Mouse (Mus musculus) heart, postnatal 0 days (tissue): ENCODE results near the gene Cdk14. TPM values are rescaled to one million over a fixed set of nuclear protein-coding genes. Genes with fewer than 3 reads are reported as not detected.

Source experiments
- ATAC-seq: fragments of 200-750 bp; cut with Nextera tagmentation; 2 replicates; pipeline ENCODE4 v1.8.0; 2017; ENCODE audit warnings: low read depth, moderate number of reproducible peaks, moderate library complexity; ENCODE audit not compliant: insufficient read depth
- DNase-seq: peaks from one replicate; pipeline ENCODE4 v3.0.0-alpha.2; 2016; ENCODE audit warnings: low spot score
- H3K27ac ChIP-seq: fragments of 300-500 bp; sonication (generic); 2 replicates; pipeline ENCODE4 v1.5.1; 2014; ENCODE audit warnings: low read depth, mild to moderate bottlenecking
- H3K27me3 ChIP-seq: fragments of 300-500 bp; sonication (generic); 2 replicates; pipeline ENCODE4 v1.6.1; 2014; ENCODE audit warnings: low read length, mixed read lengths; ENCODE audit not compliant: control insufficient read depth, insufficient read depth
- H3K36me3 ChIP-seq: fragments of 300-500 bp; sonication (generic); replicated peaks from 2 replicates; pipeline ENCODE4 v1.6.1; 2014; ENCODE audit warnings: low read length, mixed read lengths; ENCODE audit not compliant: control insufficient read depth, insufficient read depth
- H3K4me1 ChIP-seq: fragments of 300-500 bp; sonication (generic); 2 replicates; pipeline ENCODE4 v1.6.1; 2014; ENCODE audit warnings: antibody characterized with exemption; ENCODE audit not compliant: control insufficient read depth, insufficient read depth
- H3K4me2 ChIP-seq: fragments of 300-500 bp; sonication (generic); 2 replicates; pipeline ENCODE4 v1.6.1; 2014; ENCODE audit warnings: low read depth, mild to moderate bottlenecking, low read length, moderate library complexity
- H3K4me3 ChIP-seq: fragments of 300-500 bp; sonication (generic); 2 replicates; pipeline ENCODE4 v1.5.1; 2014; ENCODE audit warnings: low read depth, low read length
- H3K9ac ChIP-seq: fragments of 300-500 bp; sonication (generic); replicated peaks from 2 replicates; pipeline ENCODE4 v1.6.1; 2014; ENCODE audit warnings: low read depth, low read length, mixed read lengths
- H3K9me3 ChIP-seq: fragments of 300-500 bp; sonication (generic); replicated peaks from 2 replicates; pipeline ENCODE4 v1.6.1; 2016; ENCODE audit warnings: low read length; ENCODE audit not compliant: control insufficient read depth
- CTCF ChIP-seq: IDR thresholded peaks from 2 replicates; pipeline ENCODE4 v1.5.1; 2016; ENCODE audit warnings: antibody characterized with exemption, control low read depth, low read depth
- EP300 ChIP-seq: IDR thresholded peaks from 2 replicates; pipeline ENCODE4 v1.6.1; 2016; ENCODE audit warnings: antibody characterized with exemption, low read depth
- WGBS: fragments of 180-500 bp; shearing (Covaris S2); extraction: QIAGEN DNeasy Blood & Tissue Kit; methylation state at CpG from one replicate; pipeline ENCODE4 v1.1.7; 2014; 5-methylcytosine and 5-hydroxymethylcytosine counted together
- microRNA-seq: library from miRNA; unstranded; fragments of <30 nt; microRNA quantifications from one replicate; pipeline ENCODE4, GENCODE M21; 2016
- polyA plus RNA-seq: library from polyadenylated mRNA; unstranded; fragments of >200 nt; fragmentation: Nextera tagmentation; extraction: Ambion mirVana; gene quantifications from 2 replicates; pipeline ENCODE4 v1.2.1, GENCODE M21; 2015
- total RNA-seq: library from RNA; depleted of rRNA; stranded (reverse); fragments of >200 nt; gene quantifications from 2 replicates; pipeline ENCODE4 v1.2.3, GENCODE M21; 2014; ENCODE audit warnings: low replicate concordance; rRNA removed

Cdk14 gene
- total and polyA plus RNA-seq, 2 experiments from 2014 or later, result 5.8 to 17.5 TPM

DNA sequence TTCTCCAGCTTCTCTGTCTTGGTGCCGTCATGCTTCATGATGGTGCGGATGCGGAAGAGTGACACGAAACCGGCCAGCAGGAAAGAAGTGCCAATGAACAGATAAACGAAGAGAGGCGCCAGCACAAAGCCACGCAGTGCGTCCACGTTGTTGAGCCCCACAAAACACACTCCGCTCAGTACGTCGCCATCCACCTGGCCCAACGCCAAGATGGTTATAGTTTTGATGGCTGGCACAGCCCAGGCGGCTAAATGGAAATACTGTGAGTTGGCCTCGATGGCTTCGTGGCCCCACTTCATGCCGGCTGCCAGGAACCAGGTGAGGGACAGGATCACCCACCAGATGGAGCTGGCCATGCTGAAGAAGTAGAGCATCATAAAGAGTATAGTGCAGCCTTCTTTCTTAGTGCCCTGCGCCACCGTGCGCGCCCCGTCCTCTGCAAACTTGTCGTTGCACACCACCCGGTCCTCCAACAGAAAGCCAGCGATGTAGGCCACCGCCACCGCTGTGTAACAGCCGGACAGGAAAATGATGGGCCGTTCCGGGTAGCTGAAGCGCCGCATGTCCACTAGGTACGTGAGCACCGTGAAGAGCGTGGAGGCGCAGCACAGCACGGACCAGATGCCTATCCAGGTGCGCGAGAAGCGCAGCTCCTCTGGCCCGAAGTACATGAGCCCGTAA, 664.0 kb downstream of the Cdk14 start:
- peak overlapping the region; percentile 95 for H3K9ac ChIP-seq
- 4% methylated on average over 43 of the region's 43 CpGs for WGBS
- H3K36me3 ChIP-seq, result peaks cover 5% of the 10 kb centered on the region; the same call in 1 of the 2 replicates
- no peaks in the 10 kb centered on the region for H3K9me3 ChIP-seq
- 0 out of 2 replicates have a peak overlapping the region, but pooled peaks have one; percentile 97 for H3K27ac ChIP-seq
- H3K27me3 ChIP-seq, result peaks cover 5% of the 10 kb centered on the region; the same call in 1 of the 2 replicates
- TF ChIP-seq EP300 (no peak), CTCF (no peak)
- ATAC-seq, result no peak
- peak overlapping the region; percentile 91 for H3K4me3 ChIP-seq
- peaks cover 21% of the 10 kb centered on the region for H3K4me1 ChIP-seq
- peak overlapping the region; percentile 81 for H3K4me2 ChIP-seq
- DNase-seq, result peak; percentile 26

DNA sequence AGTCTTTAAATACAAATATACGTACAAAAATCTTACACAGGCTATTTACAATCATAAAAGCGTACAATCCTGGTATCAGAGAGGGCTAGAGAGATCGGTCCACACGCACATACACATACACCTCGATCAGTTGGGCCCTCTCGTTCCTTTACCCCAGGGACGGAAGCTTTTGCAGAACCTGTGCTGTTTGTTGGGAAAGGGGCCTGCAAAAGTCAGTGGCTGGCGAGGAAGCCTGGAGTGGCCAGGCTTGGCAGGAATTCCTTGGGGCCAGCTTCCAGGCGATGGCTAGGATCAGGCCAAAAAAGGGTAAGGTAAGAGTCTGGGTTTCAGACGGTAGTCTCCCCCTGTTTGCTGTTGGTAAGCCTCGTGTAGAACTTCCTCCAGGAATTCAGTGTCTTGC, 664.8 kb downstream of the Cdk14 start:
- peaks cover 5% of the 10 kb centered on the region; the same call in 1 of the 2 replicates for H3K36me3 ChIP-seq
- H3K4me2 ChIP-seq, result peak overlapping the region; percentile 81
- DNase-seq (no peak), ATAC-seq (no peak)
- TF ChIP-seq CTCF, result no peak
- WGBS, result 34% methylated on average over 11 of the region's 11 CpGs
- H3K9me3 ChIP-seq, result no peaks in the 10 kb centered on the region
- no peak overlapping the region for H3K27ac ChIP-seq
- peak overlapping the region; percentile 91 for H3K4me3 ChIP-seq
- H3K4me1 ChIP-seq, result peaks cover 21% of the 10 kb centered on the region
- H3K27me3 ChIP-seq, result peaks cover 5% of the 10 kb centered on the region; the same call in 1 of the 2 replicates
- H3K9ac ChIP-seq, result peak overlapping the region; percentile 2; the same call in 1 of the 2 replicates

DNA sequence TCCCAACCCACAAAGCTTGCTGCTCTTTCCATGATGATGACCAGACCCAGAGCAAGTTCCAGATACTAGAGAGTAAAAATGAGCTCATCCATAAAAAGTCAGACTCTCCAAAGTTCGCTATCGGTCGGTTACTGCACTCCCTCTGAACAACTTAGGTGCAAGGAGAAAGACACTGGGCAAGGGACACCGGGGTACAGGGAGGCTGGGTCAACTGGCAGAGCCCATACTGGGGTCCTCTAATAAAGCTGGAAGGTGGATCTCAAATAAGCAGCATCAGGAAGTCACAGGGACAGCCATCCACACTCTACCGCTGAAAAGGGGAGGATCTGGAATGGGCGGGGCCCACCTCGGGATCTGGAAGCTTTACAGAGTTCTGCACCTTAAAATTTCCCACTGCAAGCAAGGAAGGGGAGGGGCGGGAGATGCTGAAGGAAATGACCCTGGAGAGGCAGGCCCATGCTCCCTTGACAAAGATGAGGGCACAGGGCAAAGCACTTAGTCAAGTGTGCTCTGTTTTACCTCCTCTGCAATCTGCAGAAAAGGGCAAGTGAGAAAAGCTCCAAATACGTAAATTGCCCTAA, 665.3 kb downstream of the Cdk14 start:
- no peak for TF ChIP-seq CTCF
- TF ChIP-seq EP300, result no peak
- no peak overlapping the region for H3K27ac ChIP-seq
- peak overlapping the region; percentile 91 for H3K4me3 ChIP-seq
- H3K9me3 ChIP-seq, result no peaks in the 10 kb centered on the region
- DNase-seq, result no peak
- no peak for ATAC-seq
- H3K4me1 ChIP-seq, result peaks cover 21% of the 10 kb centered on the region
- H3K27me3 ChIP-seq, result peaks cover 5% of the 10 kb centered on the region; the same call in 1 of the 2 replicates
- WGBS, result 30% methylated on average over 9 of the region's 9 CpGs
- H3K36me3 ChIP-seq, result peaks cover 5% of the 10 kb centered on the region; the same call in 1 of the 2 replicates
- H3K9ac ChIP-seq, result no peak overlapping the region
- peak overlapping the region; percentile 81 for H3K4me2 ChIP-seq

Small RNAs within 50 kb of the gene (microRNA-seq; reads per million reads assigned to microRNA genes)
- gene Gm25037 (not detected), gene Gm44483 (not detected)

Other genes starting within 250 kb of the Cdk14 start
- gene 1700015F17Rik, start 58.8 kb upstream of the Cdk14 start, total RNA-seq, result not detected in 2 replicates
- not detected in 2 replicates for gene 1700015F17Rik, start 58.8 kb upstream of the Cdk14 start, polyA plus RNA-seq
- 14.5 and 16.8 TPM in 2 replicates for gene Cldn12, start 94.6 kb upstream of the Cdk14 start, total RNA-seq
- 12.6 and 12.7 TPM in 2 replicates for gene Cldn12, start 94.6 kb upstream of the Cdk14 start, polyA plus RNA-seq
- 12.3 and 14.5 TPM in 2 replicates for gene Gtpbp10, start 139.2 kb upstream of the Cdk14 start, total RNA-seq
- 12.6 and 13.8 TPM in 2 replicates for gene Gtpbp10, start 139.2 kb upstream of the Cdk14 start, polyA plus RNA-seq
- gene Gm8773, start 153.5 kb upstream of the Cdk14 start, total RNA-seq, result not detected in 2 replicates
- gene Gm8773, start 153.5 kb upstream of the Cdk14 start, polyA plus RNA-seq, result 0.26 and 0.51 TPM in 2 replicates
- 0.95 and 1.2 TPM in 2 replicates for gene Cfap69, start 243.9 kb upstream of the Cdk14 start, total RNA-seq
- 0.84 and 1.0 TPM in 2 replicates for gene Cfap69, start 243.9 kb upstream of the Cdk14 start, polyA plus RNA-seq